Mouse (Mus musculus) heart, postnatal 0 days (tissue): ENCODE data around the gene Mug1. TPM values are rescaled to one million over a fixed set of nuclear protein-coding genes. Genes with fewer than 3 reads are reported as not detected.
"Not testable (repeated sequence)": the region's sequence is repeated elsewhere in the genome, so short reads cannot be mapped to it uniquely, and the experiment has no call there.

Experiments
- ATAC-seq: fragments of 200-750 bp; cut with Nextera tagmentation; 2 replicates; pipeline ENCODE4 v1.8.0; 2017; ENCODE audit warnings: low read depth, moderate number of reproducible peaks, moderate library complexity; ENCODE audit not compliant: insufficient read depth
- DNase-seq: peaks from one replicate; pipeline ENCODE4 v3.0.0-alpha.2; 2016; ENCODE audit warnings: low spot score
- H3K27ac ChIP-seq: fragments of 300-500 bp; sonication (generic); 2 replicates; pipeline ENCODE4 v1.5.1; 2014; ENCODE audit warnings: low read depth, mild to moderate bottlenecking
- H3K27me3 ChIP-seq: fragments of 300-500 bp; sonication (generic); 2 replicates; pipeline ENCODE4 v1.6.1; 2014; ENCODE audit warnings: low read length, mixed read lengths; ENCODE audit not compliant: control insufficient read depth, insufficient read depth
- H3K36me3 ChIP-seq: fragments of 300-500 bp; sonication (generic); replicated peaks from 2 replicates; pipeline ENCODE4 v1.6.1; 2014; ENCODE audit warnings: low read length, mixed read lengths; ENCODE audit not compliant: control insufficient read depth, insufficient read depth
- H3K4me1 ChIP-seq: fragments of 300-500 bp; sonication (generic); 2 replicates; pipeline ENCODE4 v1.6.1; 2014; ENCODE audit warnings: antibody characterized with exemption; ENCODE audit not compliant: control insufficient read depth, insufficient read depth
- H3K4me2 ChIP-seq: fragments of 300-500 bp; sonication (generic); 2 replicates; pipeline ENCODE4 v1.6.1; 2014; ENCODE audit warnings: low read depth, mild to moderate bottlenecking, low read length, moderate library complexity
- H3K4me3 ChIP-seq: fragments of 300-500 bp; sonication (generic); 2 replicates; pipeline ENCODE4 v1.5.1; 2014; ENCODE audit warnings: low read depth, low read length
- H3K9ac ChIP-seq: fragments of 300-500 bp; sonication (generic); replicated peaks from 2 replicates; pipeline ENCODE4 v1.6.1; 2014; ENCODE audit warnings: low read depth, low read length, mixed read lengths
- H3K9me3 ChIP-seq: fragments of 300-500 bp; sonication (generic); replicated peaks from 2 replicates; pipeline ENCODE4 v1.6.1; 2016; ENCODE audit warnings: low read length; ENCODE audit not compliant: control insufficient read depth
- CTCF ChIP-seq: IDR thresholded peaks from 2 replicates; pipeline ENCODE4 v1.5.1; 2016; ENCODE audit warnings: antibody characterized with exemption, control low read depth, low read depth
- EP300 ChIP-seq: IDR thresholded peaks from 2 replicates; pipeline ENCODE4 v1.6.1; 2016; ENCODE audit warnings: antibody characterized with exemption, low read depth
- WGBS: fragments of 180-500 bp; shearing (Covaris S2); extraction: QIAGEN DNeasy Blood & Tissue Kit; methylation state at CpG from one replicate; pipeline ENCODE4 v1.1.7; 2014; 5-methylcytosine and 5-hydroxymethylcytosine counted together
- polyA plus RNA-seq: library from polyadenylated mRNA; unstranded; fragments of >200 nt; fragmentation: Nextera tagmentation; extraction: Ambion mirVana; gene quantifications from 2 replicates; pipeline ENCODE4 v1.2.1, GENCODE M21; 2015
- total RNA-seq: library from RNA; depleted of rRNA; stranded (reverse); fragments of >200 nt; gene quantifications from 2 replicates; pipeline ENCODE4 v1.2.3, GENCODE M21; 2014; ENCODE audit warnings: low replicate concordance; rRNA removed

Mug1 gene
- total RNA-seq (0.53 TPM in 1 of 2 replicates, not detected in the other), polyA plus RNA-seq (0.05 and 0.07 TPM in 2 replicates)

DNA sequence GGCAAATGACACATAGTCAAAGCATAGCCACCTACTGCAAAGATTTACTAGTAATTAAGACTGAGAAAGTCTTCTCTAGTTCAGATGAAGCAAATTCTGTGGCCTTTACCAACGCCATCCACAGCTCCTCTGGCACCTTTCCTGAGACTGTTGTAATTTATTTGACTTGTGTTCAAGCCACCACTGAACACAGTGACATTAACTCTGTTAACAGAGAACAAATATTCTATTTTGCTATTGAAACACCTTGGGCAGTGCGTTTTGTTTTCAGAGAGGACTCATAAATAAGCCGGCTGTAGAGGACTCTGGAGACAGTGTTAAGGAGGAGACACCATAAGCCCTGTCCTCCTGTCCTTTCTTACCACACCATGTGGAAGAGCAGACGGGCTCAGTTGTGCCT lies at the start of gene Mug1:
Mug1 (plus strand) TSS at position 271 of the 400 bp plus-strand sequence.
- H3K4me3 ChIP-seq, DNase-seq, H3K27me3 ChIP-seq, H3K4me1 ChIP-seq, H3K36me3 ChIP-seq, H3K4me2 ChIP-seq, H3K27ac ChIP-seq, H3K9me3 ChIP-seq, H3K9ac ChIP-seq, ATAC-seq: not testable (repeated sequence)
- WGBS: 80% methylated on average over 4 of the region's 4 CpGs

DNA sequence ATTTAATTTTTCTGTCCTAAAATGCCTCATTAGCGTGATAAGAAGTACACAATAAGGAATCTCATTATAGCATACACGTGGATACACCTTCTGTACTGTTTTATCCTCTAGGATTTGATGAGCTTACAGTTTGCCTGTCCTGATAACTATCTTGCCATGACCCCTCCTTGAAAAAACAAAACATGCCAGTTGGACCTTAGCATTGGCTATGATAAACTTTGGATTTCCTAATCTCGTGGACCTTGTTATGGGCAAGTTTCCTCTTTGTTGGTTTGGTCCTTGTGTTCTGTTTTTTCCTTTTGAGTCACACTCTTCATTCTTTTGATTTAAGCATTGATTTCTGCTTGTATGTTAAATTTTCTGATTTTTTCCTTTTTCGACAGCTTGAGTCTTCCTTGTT lies 10.3 kb upstream of the Mug1 start:
- no peak overlapping the region for H3K4me2 ChIP-seq
- no peak overlapping the region for H3K9ac ChIP-seq
- TF ChIP-seq EP300: no peak
- TF ChIP-seq CTCF: no peak
- H3K4me3 ChIP-seq: no peak overlapping the region
- H3K27ac ChIP-seq: no peak overlapping the region
- H3K9me3 ChIP-seq: no peaks in the 10 kb centered on the region
- no peaks in the 10 kb centered on the region for H3K36me3 ChIP-seq
- ATAC-seq (no peak), DNase-seq (no peak)
- H3K27me3 ChIP-seq: no peaks in the 10 kb centered on the region
- WGBS: 65% methylated on average over 4 of the region's 4 CpGs
- no peaks in the 10 kb centered on the region for H3K4me1 ChIP-seq

DNA sequence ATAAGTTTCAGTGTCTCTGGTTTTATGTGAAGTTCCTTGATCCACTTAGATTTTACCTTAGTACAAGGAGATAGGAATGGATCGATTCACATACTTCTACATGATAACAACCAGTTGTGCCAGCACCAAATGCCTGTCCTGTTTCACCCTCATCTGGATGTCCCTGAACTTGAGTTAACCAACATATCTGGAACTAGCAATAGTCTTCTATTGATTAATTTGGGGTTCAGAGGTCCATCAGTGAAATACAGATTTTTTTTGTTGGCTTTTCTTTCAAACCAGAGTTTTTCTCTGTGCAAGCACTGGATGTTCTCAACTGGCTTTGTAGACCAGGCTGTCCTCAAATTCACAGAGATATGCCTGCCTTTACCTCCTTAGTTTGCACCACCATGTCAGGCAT lies 2.0 kb upstream of the Mug1 start:
- WGBS: 81% methylated on average over 1 of the region's 1 CpGs
- ATAC-seq (no peak), DNase-seq (no peak)
- H3K27ac ChIP-seq: no peak overlapping the region
- no peaks in the 10 kb centered on the region for H3K27me3 ChIP-seq
- no peaks in the 10 kb centered on the region for H3K9me3 ChIP-seq
- no peak overlapping the region for H3K4me2 ChIP-seq
- no peaks in the 10 kb centered on the region for H3K4me1 ChIP-seq
- no peak overlapping the region for H3K9ac ChIP-seq
- TF ChIP-seq CTCF (no peak), EP300 (no peak)
- H3K36me3 ChIP-seq: no peaks in the 10 kb centered on the region
- H3K4me3 ChIP-seq: no peak overlapping the region

DNA sequence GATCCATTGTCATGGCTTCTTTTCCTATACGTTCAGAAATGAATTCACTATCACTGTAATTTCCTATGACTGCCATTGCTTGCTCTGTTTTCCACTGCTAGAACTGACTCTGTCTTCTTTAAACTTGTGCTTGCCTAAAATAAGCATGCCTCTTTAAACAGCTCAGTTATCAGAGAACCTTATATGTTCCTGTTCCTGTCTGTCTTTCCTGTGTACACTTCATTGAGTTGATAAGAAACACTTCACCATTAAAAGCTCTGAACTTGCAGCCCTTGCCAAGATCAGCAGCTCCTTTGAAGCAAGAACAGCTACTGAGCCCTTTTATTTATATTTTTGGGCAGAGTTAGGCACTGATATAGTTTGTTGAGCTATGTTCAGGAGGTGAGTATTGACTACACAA lies 10.0 kb downstream of the Mug1 start:
- no peaks in the 10 kb centered on the region for H3K4me1 ChIP-seq
- no peaks in the 10 kb centered on the region for H3K36me3 ChIP-seq
- ATAC-seq (peak; percentile 72), DNase-seq (peak; percentile 68)
- TF ChIP-seq EP300: no peak
- no peak for TF ChIP-seq CTCF
- H3K4me2 ChIP-seq: no peak overlapping the region
- H3K9me3 ChIP-seq: 0 out of 2 replicates have a peak, but pooled peaks cover 2% of the 10 kb centered on the region
- no peaks in the 10 kb centered on the region for H3K27me3 ChIP-seq
- no peak overlapping the region for H3K9ac ChIP-seq
- no peak overlapping the region for H3K27ac ChIP-seq
- no peak overlapping the region for H3K4me3 ChIP-seq
- 14% methylated on average over 1 of the region's 1 CpGs for WGBS

Other genes with a start within 250 kb of the Mug1 start
- gene A2m, start 203.2 kb upstream of the Mug1 start, total RNA-seq: 6.9 and 8.3 TPM in 2 replicates
- gene A2m, start 203.2 kb upstream of the Mug1 start, polyA plus RNA-seq: 2.3 and 2.4 TPM in 2 replicates
- gene Gm7298, start 105.6 kb upstream of the Mug1 start, total RNA-seq: not detected in 2 replicates
- gene Gm7298, start 105.6 kb upstream of the Mug1 start, polyA plus RNA-seq: not detected in 2 replicates
- gene Mug2, start 168.2 kb downstream of the Mug1 start, total RNA-seq: not detected in 2 replicates
- gene Mug2, start 168.2 kb downstream of the Mug1 start, polyA plus RNA-seq: not detected in 2 replicates